Mouse (Mus musculus) left cerebral cortex, adult 18-20 months (tissue): ENCODE results near the gene Amotl2. TPM values are rescaled to one million over a fixed set of nuclear protein-coding genes. Genes with fewer than 3 reads are reported as not detected.

ENCODE experiments used
- DNase-seq, 2 experiments: peaks; one replicate each; pipeline ENCODE4 v3.0.0; 2021 to 2022; ENCODE audit warnings: low spot score in 2 of 2, mixed read lengths in 1 of 2
- long read RNA-seq, 2 experiments: library from polyadenylated mRNA; stranded (forward); transcript quantifications; one replicate each; pipeline ENCODE4 v2.0.0; 2021
- total RNA-seq, 2 experiments: library from RNA; stranded (reverse); gene quantifications; 2 replicates each; pipeline ENCODE4 v1.2.3; 2021

The Amotl2 gene
- 10 to 100 TPM; 19.5 to 20.5 TPM for total RNA-seq
- long read RNA-seq, experiment 1, full-length matches to known transcripts: 10 of 18 reads
- long read RNA-seq, experiment 1, partial matches to known transcripts: 7 of 18 reads
- long read RNA-seq, experiment 1, other reads (novel, unspliced or antisense): 1 of 18 reads
- long read RNA-seq, experiment 2, full-length matches to known transcripts: 8 of 14 reads
- long read RNA-seq, experiment 2, partial matches to known transcripts: 4 of 14 reads
- long read RNA-seq, experiment 2, other reads (novel, unspliced or antisense): 2 of 14 reads

DNA sequence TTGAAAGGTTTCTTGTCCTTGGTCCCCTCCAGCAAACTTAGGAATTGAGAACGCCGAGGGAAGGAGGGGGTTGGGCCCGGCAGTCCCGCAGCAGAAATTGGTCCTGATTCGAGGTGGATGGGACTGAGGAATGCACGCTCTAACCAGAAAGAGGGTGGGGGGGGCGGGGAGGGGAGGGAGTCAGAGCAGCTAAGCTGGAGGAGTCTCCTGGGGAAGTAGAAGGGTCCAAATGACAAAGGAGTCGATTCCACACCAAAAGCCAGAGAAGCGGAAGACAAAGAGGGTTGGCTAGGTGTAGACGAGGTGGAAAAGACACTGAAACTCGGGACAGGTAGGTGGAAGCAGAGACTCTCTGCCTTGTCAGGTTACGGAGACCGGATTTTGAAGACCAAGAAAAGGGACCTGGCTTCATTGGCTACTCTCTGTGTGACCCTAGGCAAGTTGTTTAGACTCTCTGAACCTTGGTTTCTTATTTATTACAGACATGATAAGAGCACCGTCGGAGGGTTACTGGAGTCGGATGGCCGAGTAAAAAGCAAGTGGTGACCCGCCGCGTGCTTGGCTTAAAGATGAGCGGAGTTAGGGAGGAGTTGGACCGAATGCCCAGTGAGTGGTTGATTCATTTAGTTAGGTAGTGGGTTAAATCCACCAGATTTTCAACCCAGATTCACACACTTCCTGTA lies at the start of gene Amotl2:
TSS of gene Amotl2 (plus strand) at position 192 of the 683 bp plus-strand sequence.
- no peak for DNase-seq

DNA sequence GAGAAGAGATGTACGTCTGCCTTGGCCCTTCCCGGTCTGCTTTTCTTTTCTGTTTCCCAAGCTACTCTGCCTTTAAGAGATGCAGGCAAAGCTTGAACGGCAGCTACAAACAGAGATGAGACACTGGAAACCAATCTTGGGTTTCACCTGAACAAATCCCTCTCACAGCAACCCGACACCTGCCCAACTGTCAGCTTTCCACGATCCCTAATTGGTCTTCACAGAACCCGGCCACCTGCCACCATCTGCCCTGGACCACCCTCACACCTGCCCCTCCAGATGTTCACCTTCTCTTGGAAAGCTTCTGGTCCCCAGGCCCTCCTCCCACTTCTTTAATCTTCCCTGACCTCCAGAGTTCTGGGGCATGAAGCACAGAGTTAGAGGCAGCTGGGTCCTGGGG lies 48.4 kb upstream of the Amotl2 start:
- no peak for DNase-seq

DNA sequence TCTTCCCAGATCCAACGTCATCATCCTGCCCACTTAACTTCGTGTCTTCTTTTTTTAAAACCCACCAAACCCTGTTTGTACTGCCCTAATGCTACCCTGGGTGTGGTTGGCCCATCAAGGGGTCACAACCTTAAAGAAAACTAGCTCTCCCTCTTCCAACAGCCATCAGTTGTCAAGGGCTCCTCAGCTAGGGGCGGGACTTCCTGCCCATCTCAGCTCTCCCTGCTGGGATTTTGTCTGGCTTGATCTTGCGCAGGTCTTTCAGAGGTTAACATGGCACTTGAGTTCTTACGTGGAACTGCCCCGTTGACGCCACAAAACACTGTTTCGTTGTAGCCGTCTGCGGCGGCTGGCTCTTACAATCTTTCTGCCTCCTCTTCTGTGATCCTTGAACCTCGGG lies 47.6 kb upstream of the Amotl2 start:
- no peak for DNase-seq

DNA sequence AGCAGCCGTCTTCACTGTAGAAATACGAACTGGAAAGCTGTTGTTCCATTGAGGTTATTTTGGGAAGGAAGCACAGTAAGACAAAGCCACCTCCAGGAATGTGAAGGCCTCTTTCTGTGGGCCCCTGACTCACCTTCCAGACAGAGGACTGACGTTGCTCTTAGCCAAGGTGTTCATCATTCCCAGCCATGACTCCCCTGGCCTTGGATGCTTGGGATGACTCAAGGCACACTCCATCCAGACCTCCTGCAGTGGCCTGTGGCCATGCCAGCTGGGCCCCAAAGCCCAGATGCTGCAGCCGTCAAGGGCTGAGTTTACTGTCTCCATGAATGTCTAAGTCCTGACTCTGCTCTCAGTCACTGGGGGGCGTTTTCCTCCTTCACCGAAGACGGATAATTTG lies 43.1 kb upstream of the Amotl2 start:
- DNase-seq: no peak

DNA sequence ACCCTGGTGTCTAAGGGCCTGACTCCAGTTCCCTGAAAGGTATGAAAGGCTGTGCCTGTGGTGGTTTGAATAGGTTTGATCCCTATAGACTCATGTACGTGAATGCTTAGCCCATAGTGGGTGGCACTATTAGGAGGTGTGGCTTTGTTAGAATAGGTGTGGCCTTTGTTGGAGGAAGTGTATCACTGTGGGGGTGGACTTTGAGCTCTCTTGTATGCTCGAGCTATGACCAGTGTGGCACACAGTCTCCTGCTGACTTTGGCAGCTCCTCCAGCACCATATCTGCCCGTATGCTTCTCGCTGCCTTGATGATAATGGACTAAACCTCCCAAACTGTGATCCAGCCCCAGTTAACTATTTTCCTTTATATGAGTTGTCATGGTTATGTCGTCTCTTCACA lies 40.5 kb upstream of the Amotl2 start:
- DNase-seq: no peak

DNA sequence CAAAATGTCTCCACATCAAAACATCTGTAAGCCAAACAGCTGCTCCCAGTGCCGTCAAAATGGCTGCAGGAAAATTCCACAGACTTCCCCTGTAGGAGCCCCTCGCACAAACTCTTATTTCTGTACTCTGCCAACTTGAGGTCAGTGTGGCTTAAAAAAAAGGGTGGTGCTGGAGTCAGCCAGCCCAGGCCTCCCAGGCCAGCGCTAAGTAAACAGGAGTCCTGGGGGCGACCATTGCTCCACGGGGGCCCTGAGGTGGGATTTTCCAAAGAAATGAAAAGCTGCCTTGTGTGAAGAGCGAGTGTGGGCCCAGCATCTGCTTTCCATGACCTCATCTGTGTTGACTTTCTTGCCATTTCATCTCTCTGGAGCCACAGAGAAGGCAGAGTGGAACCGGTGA lies 35.0 kb upstream of the Amotl2 start:
- no peak for DNase-seq

DNA sequence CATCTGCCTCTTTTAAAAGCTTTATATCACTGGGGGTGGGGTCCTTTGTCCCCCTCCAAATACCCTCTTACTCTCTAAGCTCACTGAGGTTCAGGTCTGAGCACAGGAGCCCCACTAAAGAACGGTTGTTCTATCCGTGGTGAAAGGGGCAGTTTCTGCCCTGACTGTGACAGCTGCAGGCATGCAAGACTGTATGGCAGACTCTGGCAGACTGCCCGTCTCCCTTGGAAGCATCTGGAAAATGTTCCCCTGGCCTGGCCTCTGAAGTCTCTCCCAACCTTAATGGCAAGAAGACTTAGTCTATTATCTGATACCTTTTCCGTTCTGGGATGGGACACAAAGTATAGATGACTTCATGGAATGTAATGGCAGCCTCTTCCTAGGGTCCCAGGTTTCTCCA lies 28.5 kb upstream of the Amotl2 start:
- DNase-seq: no peak

DNA sequence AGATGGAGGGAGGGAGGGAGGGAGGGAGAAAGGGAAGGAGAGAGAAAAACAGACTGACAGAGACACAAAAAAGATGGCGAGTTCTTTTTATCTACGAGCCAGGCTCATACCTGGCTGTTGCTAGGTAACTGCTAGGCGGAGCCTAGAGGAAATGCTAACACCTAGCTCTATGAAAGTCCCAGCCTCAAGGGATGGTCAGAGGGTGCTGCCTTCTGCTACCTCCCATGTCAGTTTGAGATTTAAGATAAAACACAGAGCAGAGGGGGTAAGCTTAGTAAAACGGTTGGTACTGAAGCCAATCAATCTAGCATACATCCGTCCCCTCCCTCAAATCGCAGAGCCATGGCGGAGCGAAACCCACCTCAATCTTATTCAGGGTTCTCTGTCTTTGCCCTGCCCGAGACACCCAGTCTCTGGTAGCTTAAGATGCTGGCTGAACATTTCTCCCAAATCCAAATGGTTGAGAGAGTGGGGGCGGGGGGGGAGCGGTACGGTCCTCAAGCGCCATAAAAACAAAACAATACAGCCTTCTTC lies 27.0 kb upstream of the Amotl2 start:
- DNase-seq: no peak

DNA sequence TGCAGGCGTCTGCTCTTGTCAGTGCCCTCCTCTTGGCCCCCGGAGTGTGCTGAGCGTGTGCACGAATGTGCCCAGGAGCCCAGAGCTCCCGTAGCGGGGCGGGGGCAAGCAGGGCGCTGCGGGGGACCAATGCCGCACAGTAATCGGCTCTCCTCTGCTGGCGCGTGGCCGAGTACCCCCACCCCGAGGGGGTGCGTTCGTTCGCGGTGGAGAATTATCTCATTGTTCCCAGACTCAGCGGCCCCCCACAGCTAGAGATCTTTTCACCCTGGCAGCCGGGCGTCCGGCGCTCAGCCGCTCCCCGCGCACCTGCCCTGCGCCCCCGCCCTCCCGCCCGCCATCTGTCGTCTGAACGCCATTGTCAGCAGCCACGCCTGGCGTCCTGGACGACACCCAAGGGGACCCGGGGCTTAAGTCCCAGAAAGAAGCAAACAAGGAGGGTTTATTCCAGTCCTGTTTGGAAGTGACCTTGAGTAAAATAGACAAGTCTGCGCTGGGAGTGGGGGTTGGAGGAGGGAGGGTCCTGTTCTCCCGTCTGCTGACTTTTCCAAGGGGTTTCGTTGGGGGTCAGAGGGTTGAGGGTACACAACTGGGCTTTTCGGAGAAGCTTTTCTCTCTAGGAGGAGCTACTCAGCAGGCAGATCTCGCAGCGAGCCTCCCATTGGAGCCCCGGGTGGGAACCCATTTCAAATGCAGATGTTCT lies 26.4 kb upstream of the Amotl2 start:
- DNase-seq: peak; percentile 26 to 35

DNA sequence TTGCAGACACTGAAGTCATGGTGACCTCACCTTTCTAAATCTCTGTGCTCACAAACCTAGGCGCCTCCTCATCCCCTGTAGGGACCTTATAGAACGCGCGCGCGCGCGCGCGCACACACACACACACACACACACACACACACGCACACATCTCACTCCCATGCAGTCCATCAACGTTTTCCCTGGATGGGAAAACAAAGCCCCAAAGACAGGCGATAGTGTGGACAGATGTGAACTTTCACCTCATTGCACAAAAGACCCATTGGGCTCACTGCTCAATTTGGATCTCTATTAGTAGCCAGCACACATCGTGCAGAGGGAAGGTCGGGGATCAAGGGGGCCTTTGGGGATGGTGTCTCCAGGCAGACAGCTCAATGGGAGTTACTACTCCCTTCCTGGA lies 25.6 kb upstream of the Amotl2 start:
- no peak for DNase-seq

DNA sequence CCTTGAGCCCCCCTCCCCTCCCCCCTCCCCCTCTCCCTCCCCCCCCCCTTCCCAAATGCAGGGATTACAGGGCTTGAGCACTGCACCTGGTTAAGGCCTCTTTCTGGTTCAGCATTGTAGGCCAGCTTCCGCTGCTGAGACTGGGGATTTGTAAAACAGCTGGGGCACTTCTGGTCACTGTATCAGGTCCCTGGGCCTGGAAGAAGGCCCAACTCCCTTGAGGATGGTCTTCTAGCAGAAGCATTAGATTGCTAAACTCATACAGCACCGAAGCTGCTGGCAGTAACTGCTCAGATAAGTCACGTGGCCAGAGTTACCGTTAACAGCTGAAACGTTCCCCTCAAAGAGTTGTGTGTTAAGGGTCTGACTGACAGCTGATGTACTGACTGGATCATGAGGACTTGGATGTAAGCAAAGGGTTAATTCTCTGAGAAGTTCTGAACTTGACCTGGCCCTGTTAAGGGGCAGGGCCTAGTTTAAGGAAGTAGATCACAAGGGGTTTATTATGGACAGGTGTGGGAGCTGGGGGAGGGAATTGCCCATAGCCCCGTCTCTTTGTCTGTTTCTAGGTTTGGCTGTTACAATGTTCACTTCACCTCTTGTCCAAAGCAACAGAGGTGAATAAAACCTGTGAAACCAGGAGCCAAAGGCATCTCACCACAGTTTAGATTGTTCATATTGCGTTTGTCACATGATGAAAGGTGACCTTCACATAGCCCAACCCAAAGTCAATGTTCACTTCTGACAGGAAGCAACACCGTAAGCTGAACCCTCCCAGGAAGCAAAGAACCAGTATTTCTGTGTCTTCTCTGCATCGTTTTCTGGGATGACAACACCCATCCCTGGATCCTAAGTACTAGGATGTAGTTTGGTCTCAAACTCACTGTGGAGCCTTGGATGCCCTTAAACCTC lies 23.7 kb upstream of the Amotl2 start:
- no peak for DNase-seq

DNA sequence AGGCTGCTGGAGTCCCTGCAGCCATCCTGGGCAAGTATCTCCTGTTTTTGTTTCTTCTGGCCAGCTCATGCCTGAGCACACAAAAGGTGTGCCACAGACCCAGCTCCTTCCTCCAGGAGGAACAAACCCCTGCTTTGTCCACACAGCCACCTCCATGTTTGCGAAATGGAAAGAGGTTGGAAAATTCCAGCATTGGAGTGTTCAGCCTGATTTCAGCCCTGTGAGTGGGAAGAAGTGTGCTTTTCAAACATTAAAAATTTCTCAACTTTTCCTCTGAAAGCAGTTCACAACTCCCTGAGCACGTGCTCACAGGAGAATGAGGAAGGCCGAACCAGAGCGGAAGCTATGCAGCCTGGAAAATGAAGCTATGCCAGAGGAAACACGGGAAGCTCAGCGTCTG lies 15.4 kb upstream of the Amotl2 start:
- no peak for DNase-seq

DNA sequence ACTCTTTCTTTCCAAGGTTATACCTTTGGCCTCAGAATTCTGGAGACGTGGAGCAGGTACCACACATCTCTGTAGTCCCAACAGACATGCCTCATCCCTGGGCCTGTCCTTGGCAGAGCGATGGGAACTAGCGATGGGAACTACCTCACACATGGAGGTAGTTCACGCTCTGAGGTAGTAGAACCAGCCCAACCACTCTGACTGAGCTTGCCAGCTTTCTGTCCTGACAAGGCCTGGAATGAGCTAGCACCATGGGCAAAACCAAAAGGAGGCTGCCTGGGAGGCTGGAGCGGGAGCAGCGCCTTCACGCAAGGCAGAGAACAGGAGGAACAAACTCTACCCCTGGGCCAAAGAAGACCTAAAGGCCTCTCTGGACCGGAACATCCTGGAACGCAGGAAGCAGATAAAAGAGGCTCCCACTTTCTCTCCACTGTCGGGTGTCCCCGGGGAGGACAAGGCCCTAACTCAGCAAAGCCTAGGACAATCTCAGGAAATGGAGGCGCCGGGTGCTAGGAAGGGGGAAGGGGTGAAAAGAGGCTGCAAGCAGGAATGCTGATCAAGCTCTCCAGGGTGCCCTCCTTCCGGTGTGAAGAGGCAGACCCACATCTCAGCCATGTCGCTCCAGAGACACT lies 6.9 kb upstream of the Amotl2 start:
- no peak for DNase-seq

DNA sequence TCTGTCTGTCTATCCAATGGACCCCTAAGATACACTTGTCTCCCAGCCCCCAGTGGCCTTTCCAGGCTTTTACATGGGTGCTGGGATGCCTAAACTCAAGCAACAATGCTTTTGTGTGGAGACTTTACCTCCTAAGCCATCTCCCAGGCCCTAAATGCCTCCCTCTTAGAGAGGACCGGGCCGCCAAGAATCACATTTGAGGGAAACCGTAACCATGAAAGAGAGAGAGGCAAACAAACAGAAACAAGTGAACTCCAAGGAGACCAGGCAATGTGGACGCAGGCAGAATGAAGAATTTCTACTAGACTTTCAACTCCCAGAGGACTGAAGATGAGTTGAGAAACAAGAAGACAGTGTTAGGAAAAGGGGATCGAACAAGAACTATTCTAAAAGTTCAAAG lies 6.0 kb upstream of the Amotl2 start:
- DNase-seq: no peak

DNA sequence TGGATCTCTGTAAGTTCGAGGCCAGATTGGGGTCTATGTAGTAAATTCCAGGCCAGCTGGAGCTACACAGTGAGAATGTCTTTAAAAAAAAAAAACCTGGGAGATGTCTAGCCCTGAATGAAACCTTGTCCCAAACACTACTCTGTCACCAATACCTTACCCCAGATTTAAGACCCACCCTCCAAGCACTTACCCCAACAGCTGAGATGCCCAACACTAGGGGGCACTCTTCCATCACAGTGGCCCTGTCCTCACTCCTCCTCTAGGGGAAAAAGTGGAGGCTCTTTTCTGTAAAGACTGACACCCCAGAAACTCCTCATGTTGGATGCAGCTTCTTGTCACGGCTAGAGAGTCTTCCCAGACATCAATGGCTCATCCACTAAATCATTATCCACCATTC lies 2.7 kb upstream of the Amotl2 start:
- peak; percentile 59 to 63 for DNase-seq

DNA sequence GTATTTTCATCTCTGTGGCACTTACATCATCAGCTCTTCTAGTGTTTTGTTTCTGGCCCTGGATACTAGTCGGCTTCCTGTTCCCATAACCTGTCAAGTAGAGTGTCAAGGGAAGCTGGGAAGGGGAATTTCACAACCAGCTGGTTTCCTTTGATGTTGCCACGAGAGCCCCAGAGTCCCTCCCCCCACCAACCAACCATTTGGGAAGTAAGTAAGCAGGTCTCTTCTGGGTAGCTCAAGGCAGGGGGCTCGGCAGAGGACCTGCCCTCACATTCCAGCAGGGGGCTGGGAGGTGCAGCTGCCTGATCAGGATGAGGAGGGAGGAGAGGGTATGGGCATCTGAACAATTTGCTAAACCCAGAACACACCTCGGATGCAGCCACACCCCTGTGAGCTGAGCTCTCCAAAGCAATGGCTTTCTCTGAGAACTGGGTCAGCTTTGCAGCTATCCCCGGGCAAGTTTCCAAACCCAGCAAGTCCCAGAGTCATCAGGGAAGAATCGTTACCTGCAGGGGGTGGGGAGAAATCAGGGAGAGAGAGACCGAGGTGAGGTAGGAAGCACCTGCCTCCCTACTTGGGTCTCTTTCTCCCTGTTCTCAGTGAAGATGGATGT lies 1.5 kb upstream of the Amotl2 start:
- DNase-seq: no peak

DNA sequence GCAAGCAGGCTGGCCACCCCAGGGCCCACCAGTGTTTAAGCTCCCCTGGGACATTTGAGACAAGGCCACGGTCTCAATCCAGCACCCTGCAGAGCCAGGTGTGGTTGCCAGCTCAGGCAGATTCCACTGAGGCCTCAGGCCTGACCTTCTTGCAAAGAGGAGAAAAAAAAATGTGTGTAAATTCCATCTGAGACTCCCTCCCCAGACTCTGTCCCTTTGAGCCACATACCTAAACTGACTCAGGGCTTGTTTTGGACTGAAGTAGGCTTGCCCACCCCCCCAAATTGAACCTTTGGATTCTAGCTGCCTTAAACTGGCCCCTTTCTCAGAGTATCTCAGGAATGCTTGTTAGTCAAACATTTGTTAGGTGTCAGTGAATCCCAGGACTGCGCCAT lies 969 bp upstream of the Amotl2 start:
- no peak for DNase-seq

DNA sequence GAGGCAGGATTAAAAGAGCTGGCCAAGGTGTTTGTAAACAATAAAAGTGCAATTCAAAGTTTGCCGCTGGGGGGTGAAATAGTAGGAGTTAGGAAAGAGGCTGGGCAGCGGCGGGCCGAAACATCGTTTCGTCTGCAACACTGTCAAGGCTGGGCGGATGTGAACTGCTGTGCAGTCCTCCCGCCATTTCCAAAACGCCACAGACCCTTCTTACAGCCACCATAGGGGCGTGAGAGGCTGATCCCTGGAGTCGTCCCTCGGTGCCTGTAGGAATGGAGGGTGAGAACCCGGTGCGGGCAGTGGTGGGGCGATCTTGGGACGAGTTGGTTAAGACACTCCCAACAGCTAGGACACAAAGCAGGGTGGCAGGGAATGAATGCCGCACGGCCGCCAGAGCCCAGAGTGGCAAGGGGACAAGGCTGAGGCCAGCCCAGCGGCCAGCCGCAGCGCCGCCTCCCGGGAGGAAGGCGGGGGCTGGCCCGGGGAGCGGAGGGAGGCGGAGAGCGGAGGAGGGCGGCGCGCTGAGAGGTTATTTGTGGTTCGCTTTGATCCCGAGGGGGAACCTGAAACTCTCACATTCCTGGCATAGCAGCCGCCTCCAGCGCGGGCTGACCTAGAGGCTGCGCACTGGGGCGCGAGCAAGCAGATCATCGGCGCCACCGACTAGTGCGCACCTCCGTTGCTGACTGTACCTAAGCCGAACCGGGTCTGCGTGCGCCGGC lies 853 bp downstream of the Amotl2 start:
- DNase-seq: peak; percentile 71 to 81

DNA sequence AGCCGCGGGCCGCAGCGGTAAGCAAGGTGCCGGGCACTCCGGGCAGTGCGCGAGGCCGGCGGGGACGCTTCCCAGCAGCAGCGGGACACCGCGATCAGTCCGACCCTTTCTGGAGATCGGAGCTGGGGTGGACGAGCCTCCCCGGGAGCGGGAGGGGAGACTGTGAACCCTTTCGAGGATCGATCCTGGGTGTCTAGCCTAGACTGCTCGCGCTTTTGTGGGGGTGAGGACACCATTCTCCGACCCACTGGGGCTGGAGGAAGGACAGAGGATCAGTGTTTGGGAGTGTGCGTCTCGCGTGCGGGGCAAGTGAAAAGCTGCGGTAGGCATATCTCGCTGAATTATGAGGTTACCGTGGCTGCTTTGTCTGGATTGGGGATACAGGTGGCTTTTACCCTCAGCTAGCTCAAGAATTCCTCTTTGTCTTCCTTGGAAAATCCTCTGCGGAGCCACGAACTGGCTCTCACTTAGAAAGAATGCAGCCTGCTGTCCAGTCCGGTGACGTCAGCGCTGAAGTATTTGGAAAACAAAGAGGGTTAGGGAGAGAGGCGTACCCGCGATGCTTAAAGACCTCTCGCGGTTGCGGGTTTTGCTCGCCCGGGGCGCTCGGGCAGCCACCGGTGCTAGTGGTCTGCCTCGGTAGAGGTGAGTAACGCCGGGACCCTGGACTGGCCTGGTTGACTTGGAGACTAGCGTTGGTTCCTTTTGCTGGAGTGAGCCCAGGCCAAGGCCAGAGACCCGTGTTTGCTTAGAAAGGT lies 1.6 kb downstream of the Amotl2 start:
- DNase-seq: peak; percentile 66 to 71
